Mouse (Mus musculus) bone marrow macrophage, adult 2 months (primary cell): ENCODE data around the gene 9130023H24Rik. TPM values are rescaled to one million over a fixed set of nuclear protein-coding genes. Genes with fewer than 3 reads are reported as not detected.

ENCODE experiments used
- H3K27ac ChIP-seq: 2 replicates; pipeline ENCODE4 v1.5.1; 2012; ENCODE audit warnings: low read depth, low read length; ENCODE audit not compliant: insufficient read depth
- H3K4me1 ChIP-seq: 2 replicates; pipeline ENCODE4 v1.6.1; 2012; ENCODE audit warnings: low read length; ENCODE audit not compliant: control insufficient read depth, insufficient read depth
- H3K4me3 ChIP-seq: 2 replicates; pipeline ENCODE4 v1.5.1; 2012; ENCODE audit warnings: mild to moderate bottlenecking, low read length, moderate library complexity; ENCODE audit not compliant: insufficient read depth
- CTCF ChIP-seq: IDR thresholded peaks from 2 replicates; pipeline ENCODE4 v1.5.1; 2012; ENCODE audit warnings: low read depth, mild to moderate bottlenecking, low read length, moderate library complexity
- POLR2A ChIP-seq: IDR thresholded peaks from 2 replicates; pipeline ENCODE4 v1.6.1; 2012; ENCODE audit warnings: mild to moderate bottlenecking, low read depth, low read length, borderline replicate concordance
- polyA plus RNA-seq: library from polyadenylated mRNA; stranded (reverse); fragments of >200 nt; gene quantifications from 2 replicates; pipeline ENCODE4 v1.2.4, GENCODE M21; 2012; ENCODE audit not compliant: missing spikeins, insufficient read depth, insufficient read length

9130023H24Rik gene
- polyA plus RNA-seq: 2.5 and 2.8 TPM in 2 replicates

DNA sequence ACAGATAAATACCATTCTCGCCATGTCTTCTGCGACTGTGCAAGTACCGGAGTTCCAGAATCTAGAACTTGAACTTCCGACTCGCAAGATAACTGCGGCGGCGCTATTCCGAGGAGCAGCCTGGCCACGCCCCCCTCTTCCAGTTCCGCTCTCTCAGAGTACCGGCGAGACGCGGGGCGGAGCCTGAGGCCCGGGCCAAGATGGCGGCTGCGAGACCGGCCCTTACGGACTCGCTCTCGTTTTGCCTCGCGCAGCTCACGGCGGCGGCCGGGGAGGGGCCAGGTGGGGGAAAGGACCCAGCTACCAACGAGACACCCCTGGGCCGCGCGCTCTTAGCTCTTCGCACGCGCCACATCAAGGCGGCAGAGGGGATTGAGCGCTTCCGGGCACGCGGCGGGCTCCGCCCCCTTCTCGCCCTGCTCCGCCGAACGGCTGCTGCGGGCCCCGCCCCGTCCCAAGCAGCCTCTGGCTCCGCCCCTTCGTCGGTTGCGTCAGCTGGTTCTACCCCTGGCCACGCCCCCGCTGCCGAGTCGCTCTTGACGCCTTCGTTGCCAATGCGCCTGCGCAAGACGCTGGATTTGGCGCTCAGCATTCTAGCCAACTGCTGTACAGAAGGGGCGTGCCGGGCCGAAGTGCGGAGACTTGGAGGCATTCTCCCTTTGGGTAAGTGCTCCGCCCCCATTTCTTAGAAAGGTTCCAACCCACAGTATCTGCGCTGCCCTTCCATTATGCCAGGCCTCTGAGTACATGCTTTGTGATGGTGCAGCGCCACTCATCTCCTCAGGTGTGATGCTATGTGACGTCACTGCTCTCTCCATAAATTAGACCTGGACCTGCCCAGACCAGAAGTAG is at the start of gene 9130023H24Rik:
Gene 9130023H24Rik, minus strand, starts transcription at position 105 of the 852 bp plus-strand sequence.
- TF ChIP-seq POLR2A (no peak), CTCF (no peak)
- Histone ChIP-seq H3K4me1 (peaks cover 24% of the 10 kb centered on the region), H3K27ac (peak within 1 kb of the TSS; percentile 100), H3K4me3 (peak within 1 kb of the TSS; percentile 96)

- Histone ChIP-seq H3K4me1 (peaks cover 11% of the 10 kb centered on the region), H3K27ac (no peak overlapping the region), H3K4me3 (no peak overlapping the region)
- TF ChIP-seq CTCF: no peak
- no peak for TF ChIP-seq POLR2A
Measured at GRCm38 (mm10) chr7:128285060-128285459, 47.2 kb upstream of the 9130023H24Rik start.

GRCm38 (mm10) chr7:128284047-128284446 is 46.2 kb upstream of the 9130023H24Rik start:
- Histone ChIP-seq H3K4me3 (no peak overlapping the region), H3K27ac (no peak overlapping the region), H3K4me1 (peaks cover 11% of the 10 kb centered on the region)
- TF ChIP-seq POLR2A (no peak), CTCF (no peak)

DNA sequence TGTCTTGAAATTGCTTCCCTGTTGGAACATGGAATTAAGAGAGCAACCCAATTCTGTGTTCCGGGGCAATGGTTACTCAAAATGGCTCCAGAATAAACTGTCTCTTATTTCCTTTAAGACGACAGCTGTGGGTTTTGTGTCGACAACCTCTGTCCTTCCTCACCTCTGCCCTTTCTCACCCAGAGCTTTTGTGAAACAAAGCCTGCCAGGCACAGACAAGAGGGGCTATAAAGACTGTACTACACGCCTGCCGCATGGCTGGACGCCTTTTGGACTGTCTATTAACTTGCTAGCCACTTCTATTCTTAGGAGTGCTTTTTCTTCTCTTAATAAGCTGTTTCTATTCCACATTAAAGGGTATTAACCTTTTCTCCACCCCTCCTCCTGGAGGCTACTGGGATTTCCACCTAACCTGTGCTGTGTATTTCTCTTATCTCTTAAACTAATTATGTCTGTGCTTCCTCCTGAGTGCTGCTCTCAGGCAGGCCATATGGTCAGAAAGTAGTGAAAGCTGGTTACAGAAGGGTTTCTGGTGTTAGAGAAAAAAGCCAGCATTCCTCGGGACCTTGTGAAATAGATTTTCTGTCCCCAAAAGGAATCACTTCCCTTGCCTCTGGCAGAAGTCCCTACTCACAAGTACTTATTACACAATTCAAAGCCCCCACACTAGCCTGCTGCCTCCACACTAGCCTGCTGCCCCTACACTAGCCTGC is 44.9 kb upstream of the 9130023H24Rik start:
- no peak overlapping the region for H3K4me3 ChIP-seq
- no peak for TF ChIP-seq CTCF
- no peak for TF ChIP-seq POLR2A
- peaks cover 11% of the 10 kb centered on the region for H3K4me1 ChIP-seq
- H3K27ac ChIP-seq: no peak overlapping the region

GRCm38 (mm10) chr7:128281765-128282164 is 43.9 kb upstream of the 9130023H24Rik start:
- no peak overlapping the region for H3K4me3 ChIP-seq
- H3K27ac ChIP-seq: no peak overlapping the region
- H3K4me1 ChIP-seq: peaks cover 11% of the 10 kb centered on the region
- TF ChIP-seq CTCF: no peak
- no peak for TF ChIP-seq POLR2A

DNA sequence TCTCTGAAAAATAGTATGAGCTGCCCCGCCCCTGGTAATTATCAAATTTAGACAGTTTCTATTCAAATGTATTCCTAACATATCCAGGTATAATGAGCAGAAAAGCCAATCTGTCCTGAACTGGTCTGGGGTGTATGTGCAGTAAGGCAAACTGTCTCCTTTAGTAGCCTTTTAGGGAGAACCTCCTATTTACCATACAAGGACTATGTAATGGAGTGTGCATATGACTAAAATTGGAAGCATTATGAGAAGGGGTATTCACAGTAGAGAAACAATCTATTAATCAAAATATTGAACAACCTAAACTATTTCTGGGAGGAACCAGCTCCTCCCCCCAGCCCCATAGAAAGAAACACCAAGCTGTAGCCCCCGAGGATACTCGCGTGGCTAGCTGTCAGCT is 41.9 kb upstream of the 9130023H24Rik start:
- Histone ChIP-seq H3K4me3 (no peak overlapping the region), H3K4me1 (peaks cover 3% of the 10 kb centered on the region; the same call in 1 of the 2 replicates), H3K27ac (no peak overlapping the region)
- TF ChIP-seq POLR2A (no peak), CTCF (no peak)

DNA sequence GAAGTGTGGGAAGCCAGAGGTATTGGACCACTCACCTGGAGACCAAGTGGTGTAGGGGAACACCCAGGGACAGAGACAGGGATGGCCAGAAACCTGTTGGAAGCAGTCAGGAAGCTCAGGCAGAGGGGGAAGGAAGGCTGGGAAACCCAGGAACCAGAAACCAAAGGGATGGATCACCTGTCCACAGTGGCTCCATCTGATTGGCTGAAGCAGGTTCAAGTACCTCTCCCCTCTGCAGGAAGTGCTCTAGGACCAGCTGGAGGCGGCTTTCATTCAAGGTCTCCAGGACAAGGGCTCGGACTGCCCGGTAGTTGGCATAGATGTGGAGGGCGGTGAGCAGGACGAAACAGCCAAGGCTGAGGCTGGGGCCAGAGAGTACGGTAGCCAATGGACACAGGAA is 38.2 kb upstream of the 9130023H24Rik start:
- Histone ChIP-seq H3K4me3 (no peak overlapping the region), H3K27ac (no peak overlapping the region), H3K4me1 (no peaks in the 10 kb centered on the region)
- TF ChIP-seq CTCF (no peak), POLR2A (no peak)

- H3K27ac ChIP-seq: no peak overlapping the region
- H3K4me3 ChIP-seq: no peak overlapping the region
- H3K4me1 ChIP-seq: no peaks in the 10 kb centered on the region
- TF ChIP-seq CTCF (no peak), POLR2A (no peak)
Measured at GRCm38 (mm10) chr7:128271496-128271895, 33.7 kb upstream of the 9130023H24Rik start.

DNA sequence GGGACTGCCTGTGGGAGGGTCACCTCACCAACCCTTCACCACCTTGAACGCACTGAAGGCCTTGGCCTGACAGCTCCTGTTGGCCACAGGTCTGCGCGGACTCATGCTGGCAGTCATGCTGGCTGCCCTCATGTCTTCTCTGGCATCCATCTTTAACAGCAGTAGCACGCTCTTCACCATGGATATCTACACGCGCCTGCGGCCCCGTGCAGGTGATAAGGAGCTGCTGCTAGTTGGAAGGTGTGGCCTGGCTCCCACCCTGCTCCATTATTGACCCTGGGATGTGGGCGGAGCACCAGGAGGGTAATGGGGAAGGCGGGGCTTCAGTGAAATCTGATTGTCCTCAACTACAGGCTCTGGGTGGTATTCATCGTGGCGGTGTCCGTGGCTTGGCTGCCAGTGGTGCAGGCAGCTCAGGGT is 32.6 kb upstream of the 9130023H24Rik start:
- Histone ChIP-seq H3K4me3 (no peak overlapping the region), H3K4me1 (no peaks in the 10 kb centered on the region), H3K27ac (no peak overlapping the region)
- TF ChIP-seq CTCF (no peak), POLR2A (no peak)

- Histone ChIP-seq H3K27ac (no peak overlapping the region), H3K4me1 (no peaks in the 10 kb centered on the region), H3K4me3 (no peak overlapping the region)
- TF ChIP-seq CTCF: no peak
- TF ChIP-seq POLR2A: no peak
Measured at GRCm38 (mm10) chr7:128267813-128268212, 30.0 kb upstream of the 9130023H24Rik start.
